Mouse (Mus musculus) ES-E14 (cell line): ENCODE data around the gene Uggt2.
"Not testable (repeated sequence)": the region's sequence is repeated elsewhere in the genome, so short reads cannot be mapped to it uniquely, and the experiment has no call there.

Experiments
- MAFK ChIP-seq: IDR thresholded peaks from 2 replicates; pipeline ENCODE4 v1.6.1; 2014; ENCODE audit warnings: mild to moderate bottlenecking, low read depth, low read length, inconsistent platforms; ENCODE audit not compliant: insufficient read depth
- ZC3H11A ChIP-seq: IDR thresholded peaks from 2 replicates; pipeline ENCODE4 v1.6.1; 2012; ENCODE audit warnings: low read depth, mild to moderate bottlenecking, inconsistent platforms, low read length, borderline replicate concordance
- ZNF384 ChIP-seq: IDR thresholded peaks from 2 replicates; pipeline ENCODE4 v1.6.1; 2012; ENCODE audit warnings: low read depth, low read length, inconsistent platforms

DNA sequence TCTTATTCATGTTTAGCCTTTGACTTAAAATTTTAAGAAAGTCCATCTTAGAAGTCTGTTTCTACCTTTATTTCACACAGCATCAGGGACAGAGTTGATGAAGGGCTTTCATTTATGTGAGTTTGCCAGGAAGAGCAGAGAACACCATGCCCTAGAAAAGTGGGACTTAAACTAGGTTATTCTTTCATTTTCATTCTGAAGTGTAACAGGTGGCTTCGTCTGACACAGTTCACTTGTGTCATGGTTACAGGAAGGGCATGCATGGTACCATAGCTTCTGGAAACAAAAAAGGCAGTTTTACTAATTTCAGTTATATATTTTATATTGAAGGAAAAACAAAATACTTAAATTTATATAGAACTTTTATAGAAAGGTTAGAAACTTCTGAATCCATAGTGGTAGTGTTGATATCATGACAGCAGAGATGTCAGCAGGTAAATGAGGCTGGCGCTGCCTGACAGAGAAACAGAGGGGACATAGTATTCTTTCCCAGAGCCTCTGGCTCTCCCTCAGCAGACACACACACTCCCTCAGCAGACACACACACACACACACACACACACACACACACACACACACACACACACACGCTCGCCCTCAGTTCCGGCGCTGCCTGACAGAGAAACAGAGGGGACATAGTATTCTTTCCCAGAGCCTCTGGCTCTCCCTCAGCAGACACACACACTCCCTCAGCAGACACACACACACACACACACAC, 117.4 kb downstream of the Uggt2 start:
- not testable (repeated sequence) for TF ChIP-seq ZC3H11A, MAFK, ZNF384
